ENCODE assay signal across 17 mouse cellular contexts in the genomic region with DNA sequence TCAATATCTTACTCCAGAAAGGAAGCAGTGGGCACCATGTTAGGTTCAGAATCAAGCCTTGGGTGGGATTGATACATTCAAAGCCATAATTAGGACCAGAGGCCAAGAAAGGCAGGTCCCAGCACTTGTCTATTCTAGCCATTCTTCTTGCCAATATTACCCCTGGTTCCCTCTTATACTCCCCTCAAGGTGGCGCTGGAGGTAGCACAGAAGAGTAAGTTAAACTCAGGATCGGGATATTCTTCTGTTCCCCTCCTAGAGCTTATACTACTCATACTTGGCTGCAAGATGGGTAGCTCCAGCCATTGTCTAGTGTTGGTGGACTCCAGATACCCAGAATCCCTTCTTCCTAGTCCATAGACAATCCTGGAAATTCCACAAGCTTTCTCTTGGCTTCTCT. TPM values are rescaled to one million over a fixed set of nuclear protein-coding genes. Genes with fewer than 3 reads are reported as not detected.
DNase-seq lines count a peak whose midpoint lies in the region; ATAC-seq and TF ChIP-seq lines count a peak whose summit lies in the region.
"Had no signal": no experiment of that assay in that cellular context is flagged by ENCODE, and none has a peak within 500 bp of the region (broad histone marks: within the 10 kb centered on the region; RNA-seq: fewer than 3 reads in every experiment).

No protein-coding gene starts in this region.

- no peaks in the 10 kb centered on the region for H3K36me3 ChIP-seq in kidney, postnatal 0 days (ENCODE audit: insufficient read depth, low read length)
- peaks cover 0 to 2% of the 10 kb centered on the region in 2 experiments; a peak in 1 of 4 replicates for H3K36me3 ChIP-seq in MEL (ENCODE audit: control insufficient read depth in 1 of 2, insufficient read depth in 2 of 2, low read length in 2 of 2)
- H3K36me3 ChIP-seq: forebrain, embryonic 12.5 days; heart, embryonic 13.5 days; hindbrain, embryonic 15.5 days; liver, embryonic 15.5 days; neural tube, embryonic 12.5 days had no signal

- no peak overlapping the region for H3K4me3 ChIP-seq in kidney, postnatal 0 days (replicated peaks; ENCODE audit: low read depth, low read length)
- no peak overlapping the region for H3K4me3 ChIP-seq in MEL (ENCODE audit: control insufficient read depth in 1 of 2, insufficient read depth in 1 of 2, low read depth in 2 of 2, low read length in 2 of 2)
- H3K4me3 ChIP-seq: forebrain, embryonic 12.5 days; heart, embryonic 13.5 days; hindbrain, embryonic 15.5 days; liver, embryonic 15.5 days; neural tube, embryonic 12.5 days had no signal

- H3K27ac ChIP-seq in kidney, postnatal 0 days = no peak overlapping the region
- H3K27ac ChIP-seq in MEL (ENCODE audit: control insufficient read depth, low read depth, low read length) = no peak overlapping the region
- H3K27ac ChIP-seq: forebrain, embryonic 12.5 days; heart, embryonic 13.5 days; hindbrain, embryonic 15.5 days; liver, embryonic 15.5 days; neural tube, embryonic 12.5 days had no signal

- TF ChIP-seq POLR2A in MEL (IDR thresholded peaks at IDR 0.05; ENCODE audit: control insufficient read depth in 1 of 2, insufficient read depth in 1 of 2, low read depth in 1 of 2, low read length in 2 of 2, poor library complexity in 1 of 2) = no peak

- no peak overlapping the region for H3K9ac ChIP-seq in kidney, postnatal 0 days (ENCODE audit: low read depth, low read length)
- no peak overlapping the region for H3K9ac ChIP-seq in MEL (ENCODE audit: control insufficient read depth, low read depth, low read length, poor library complexity, severe bottlenecking)
- H3K9ac ChIP-seq: forebrain, embryonic 12.5 days; heart, embryonic 13.5 days; hindbrain, embryonic 15.5 days; liver, embryonic 15.5 days; neural tube, embryonic 12.5 days had no signal

- no peak overlapping the region for H3K4me2 ChIP-seq in kidney, postnatal 0 days (ENCODE audit: low read length)
- H3K4me2 ChIP-seq: forebrain, embryonic 12.5 days; heart, embryonic 13.5 days; hindbrain, embryonic 15.5 days; liver, embryonic 15.5 days; neural tube, embryonic 12.5 days had no signal

- no peaks in the 10 kb centered on the region for H3K79me2 ChIP-seq in MEL (ENCODE audit: control insufficient read depth, insufficient read depth, low read length, poor library complexity)

- peak; percentile 30 for TF ChIP-seq RAD21 in MEL (IDR thresholded peaks at IDR 0.05; ENCODE audit: low read depth, low read length)

- DNase-seq in kidney, postnatal 0 days (ENCODE audit: low spot score) = no peak
- no peak for DNase-seq in kidney, postnatal 4 days
- peak; percentile 11 for DNase-seq in lung, postnatal 36 days
- DNase-seq in lung, postnatal 25 days (ENCODE audit: low spot score) = no peak
- peak; percentile 45 for DNase-seq in MEL (ENCODE audit: low read depth, low spot score)
- no peak for DNase-seq in urinary bladder, postnatal 10 days (ENCODE audit: low spot score)
- DNase-seq in natural killer cell, adult 2 months (ENCODE audit: low spot score in 2 of 2) = no peak
- DNase-seq: embryo, embryonic 11 days; kidney, adult 8-10 months; layer of hippocampus, postnatal 36 days; thymus, postnatal 36 days had no signal

- no peak for TF ChIP-seq EP300 in MEL (IDR thresholded peaks at IDR 0.05; ENCODE audit: low read depth in 1 of 2, low read length in 2 of 2)

- 50% methylated on average over 2 of the region's 2 CpGs for WGBS in kidney, postnatal 0 days

- no peaks in the 10 kb centered on the region for H3K27me3 ChIP-seq in kidney, postnatal 0 days (ENCODE audit: insufficient read depth, low read length)
- no peaks in the 10 kb centered on the region for H3K27me3 ChIP-seq in MEL (ENCODE audit: control insufficient read depth in 1 of 2, insufficient read depth in 2 of 2, low read length in 2 of 2)
- H3K27me3 ChIP-seq: forebrain, embryonic 12.5 days; hindbrain, embryonic 15.5 days; neural tube, embryonic 12.5 days had no signal

- peak; percentile 34; the same call in 1 of the 2 replicates for TF ChIP-seq CTCF in kidney, postnatal 0 days (IDR thresholded peaks at IDR 0.05; ENCODE audit: low read depth)
- peak in 2 of 3 experiments; percentile 28 to 52; a peak in 3 of 6 replicates for TF ChIP-seq CTCF in MEL (IDR thresholded peaks at IDR 0.05 in 2 of 3, conservative IDR thresholded peaks at IDR 0.05 in 1 of 3; ENCODE audit: control insufficient read depth in 1 of 3, insufficient read depth in 1 of 3, low read depth in 2 of 3, low read length in 3 of 3, poor library complexity in 1 of 3, severe bottlenecking in 1 of 3)

- H3K9me3 ChIP-seq in kidney, postnatal 0 days (replicated peaks; ENCODE audit: low read length) = no peaks in the 10 kb centered on the region
- no peaks in the 10 kb centered on the region for H3K9me3 ChIP-seq in MEL (replicated peaks; ENCODE audit: insufficient read depth, low read length)
- H3K9me3 ChIP-seq: forebrain, embryonic 12.5 days; heart, embryonic 13.5 days; hindbrain, embryonic 15.5 days; liver, embryonic 15.5 days; neural tube, embryonic 12.5 days had no signal

- H3K4me1 ChIP-seq in kidney, postnatal 0 days (replicated peaks; ENCODE audit: insufficient read depth, low read length) = no peaks in the 10 kb centered on the region
- H3K4me1 ChIP-seq in MEL (ENCODE audit: control insufficient read depth in 1 of 2, insufficient read depth in 2 of 2, low read length in 2 of 2) = no peaks in the 10 kb centered on the region; a peak in 1 of 4 replicates
- H3K4me1 ChIP-seq: forebrain, embryonic 12.5 days; liver, embryonic 15.5 days; neural tube, embryonic 12.5 days had no signal

- ATAC-seq in kidney, postnatal 0 days (replicated peaks; ENCODE audit: low FRiP score, low read depth) = no peak
- peak; percentile 77 for ATAC-seq in megakaryocyte progenitor cell, adult 5-6 weeks (replicated peaks; ENCODE audit: poor library complexity)

TF ChIP-seq in MEL, 35 proteins besides CTCF, POLR2A, EP300 and RAD21:
- TF ChIP-seq CHD1 (IDR thresholded peaks at IDR 0.05; ENCODE audit: low read depth, low read length) = no peak
- no peak for TF ChIP-seq TAL1 (IDR thresholded peaks at IDR 0.05; ENCODE audit: low read length)
- TF ChIP-seq SMC3 (IDR thresholded peaks at IDR 0.05; ENCODE audit: low read depth, low read length) = peak; percentile 33; the same call in 1 of the 2 replicates
- no peak for TF ChIP-seq MYB (IDR thresholded peaks at IDR 0.05; ENCODE audit: low read depth, low read length)
TF ChIP-seq in MEL: peak in this region for 1.

RNA-seq across cellular contexts. Expression of a gene that starts 6.2 kb away (rescaled TPM):
- 4.2 and 5.6 TPM in 2 replicates for polyA plus RNA-seq in kidney, postnatal 0 days (2015; fragmentation: Nextera tagmentation; extraction: Ambion mirVana)
- 12.3 and 12.5 TPM in 2 replicates for total RNA-seq in MEL (2012; rRNA removed)
- 10 to 100 TPM; 14.1 to 27.3 TPM for polyA plus RNA-seq in MEL (2012; ENCODE audit: insufficient read depth in 1 of 2, insufficient read length in 2 of 2, low read depth in 1 of 2, low replicate concordance in 2 of 2, missing spikeins in 1 of 2)
- 22.3 and 29.5 TPM in 2 replicates for total RNA-seq in megakaryocyte progenitor cell, adult 5-6 weeks (2015)
- total RNA-seq in megakaryocyte progenitor cell, adult 5-6 weeks (2017) = 28.6 and 32.1 TPM in 2 replicates

RNA-seq across cellular contexts. Expression of a gene that starts 26.1 kb away (rescaled TPM):
- 882 and 968 TPM in 2 replicates for polyA plus RNA-seq in kidney, postnatal 0 days (2015; fragmentation: Nextera tagmentation; extraction: Ambion mirVana)
- total RNA-seq in MEL (2012; rRNA removed) = 2,489 and 2,760 TPM in 2 replicates
- 1,000 to 10,000 TPM in 1 of 2 experiments, not detected in 1; 1,993 TPM for polyA plus RNA-seq in MEL (2012; ENCODE audit: insufficient read depth in 1 of 2, insufficient read length in 2 of 2, low read depth in 1 of 2, low replicate concordance in 2 of 2, missing spikeins in 1 of 2)
- 4,640 and 4,664 TPM in 2 replicates for total RNA-seq in megakaryocyte progenitor cell, adult 5-6 weeks (2015)
- total RNA-seq in megakaryocyte progenitor cell, adult 5-6 weeks (2017) = 2,298 and 2,758 TPM in 2 replicates

RNA-seq across cellular contexts. Expression of a gene that starts 43.8 kb away (rescaled TPM):
- 61.2 and 70.1 TPM in 2 replicates for polyA plus RNA-seq in kidney, postnatal 0 days (2015; fragmentation: Nextera tagmentation; extraction: Ambion mirVana)
- total RNA-seq in MEL (2012; rRNA removed) = 120 and 122 TPM in 2 replicates
- polyA plus RNA-seq in MEL (2012; ENCODE audit: insufficient read depth in 1 of 2, insufficient read length in 2 of 2, low read depth in 1 of 2, low replicate concordance in 2 of 2, missing spikeins in 1 of 2) = 10 to 100 TPM in 1 of 2 experiments, not detected in 1; 50.6 TPM
- 54.6 and 65.3 TPM in 2 replicates for total RNA-seq in megakaryocyte progenitor cell, adult 5-6 weeks (2015)
- total RNA-seq in megakaryocyte progenitor cell, adult 5-6 weeks (2017) = 102 and 124 TPM in 2 replicates

Comparison
In these comparisons a context has a peak if more than half of its experiments do, and no peak if none do; other contexts are left out.
1. DNase-seq: peak in lung, postnatal 36 days (single experiment) and MEL (single experiment); none in kidney, postnatal 0 days (single experiment), kidney, postnatal 4 days (0 of 2), lung, postnatal 25 days (single experiment), urinary bladder, postnatal 10 days (single experiment) and natural killer cell, adult 2 months (0 of 2).